Mouse (Mus musculus): Measurements from ENCODE around the gene Arsb. TPM values are rescaled to one million over a fixed set of nuclear protein-coding genes. Genes with fewer than 3 reads are reported as not detected.

The Arsb gene
- polyA plus RNA-seq, 1 experiment from 2014 or later, result 10.8 TPM

DNA sequence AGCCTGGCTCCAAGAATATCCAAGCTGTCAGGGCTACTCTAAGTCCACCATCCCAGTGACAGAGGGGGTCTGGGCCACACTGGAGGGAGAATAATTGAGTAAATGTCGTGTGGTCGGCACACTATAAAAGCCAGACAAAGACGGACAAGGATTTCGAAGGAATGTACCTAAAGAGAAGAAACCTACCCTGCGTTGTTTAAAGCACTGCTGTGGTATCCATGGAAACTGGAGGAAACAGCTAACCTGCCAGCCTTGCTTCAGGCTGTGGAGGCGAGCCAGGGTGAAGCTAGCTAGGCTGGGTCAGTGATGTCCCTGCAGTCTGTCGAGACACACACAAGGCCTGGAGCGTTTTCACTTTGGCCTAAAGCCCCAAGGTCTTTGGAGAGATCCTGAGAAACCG lies 195.7 kb downstream of the Arsb start:
- Histone ChIP-seq H3K4me1 (ENCODE audit: control insufficient read depth, insufficient read depth, low read length) (no peaks in the 10 kb centered on the region), H3K9me3 (ENCODE audit: control insufficient read depth, low read length) (no peaks in the 10 kb centered on the region), H3K36me3 (ENCODE audit: control insufficient read depth, insufficient read depth, low read length) (no peaks in the 10 kb centered on the region), H3K27ac (ENCODE audit: low read depth, low read length) (no peak overlapping the region), H3K27me3 (ENCODE audit: control insufficient read depth, insufficient read depth, low read length) (no peaks in the 10 kb centered on the region), H3K9ac (ENCODE audit: low read length) (no peak overlapping the region), H3K4me3 (ENCODE audit: low read depth, low read length) (no peak overlapping the region), H3K4me2 (no peak overlapping the region)
- WGBS, result 43% methylated on average over 9 of the region's 9 CpGs
- ATAC-seq (ENCODE audit: low FRiP score), result no peak
- DNase-seq (ENCODE audit: low spot score, missing footprints), result no peak

DNA sequence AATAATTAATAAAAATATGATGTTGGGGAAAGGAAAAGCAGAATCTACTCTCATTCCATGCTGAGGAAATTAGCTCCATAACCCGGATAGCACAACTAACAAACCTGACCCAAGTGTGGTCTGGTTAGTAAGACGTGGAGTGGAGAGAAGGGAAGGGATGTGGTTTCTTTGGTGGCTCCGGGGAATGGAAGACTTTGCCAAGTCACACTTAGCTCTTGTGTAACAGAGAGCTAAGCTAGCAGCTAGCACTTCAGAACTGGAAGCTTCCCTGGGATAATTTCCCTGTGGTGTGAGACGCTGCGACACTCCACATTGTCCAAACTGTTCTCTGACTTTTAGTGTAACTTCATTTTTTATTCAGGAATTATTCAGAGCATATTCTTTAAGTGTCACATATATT lies 198.7 kb downstream of the Arsb start:
- Histone ChIP-seq H3K27ac (ENCODE audit: low read depth, low read length) (no peak overlapping the region), H3K36me3 (ENCODE audit: control insufficient read depth, insufficient read depth, low read length) (no peaks in the 10 kb centered on the region), H3K4me1 (ENCODE audit: control insufficient read depth, insufficient read depth, low read length) (no peaks in the 10 kb centered on the region), H3K9ac (ENCODE audit: low read length) (no peak overlapping the region), H3K4me2 (no peak overlapping the region), H3K9me3 (ENCODE audit: control insufficient read depth, low read length) (no peaks in the 10 kb centered on the region), H3K4me3 (ENCODE audit: low read depth, low read length) (no peak overlapping the region), H3K27me3 (ENCODE audit: control insufficient read depth, insufficient read depth, low read length) (no peaks in the 10 kb centered on the region)
- WGBS, result 86% methylated on average over 5 of the region's 5 CpGs
- DNase-seq (ENCODE audit: low spot score, missing footprints) (no peak), ATAC-seq (ENCODE audit: low FRiP score) (no peak)

DNA sequence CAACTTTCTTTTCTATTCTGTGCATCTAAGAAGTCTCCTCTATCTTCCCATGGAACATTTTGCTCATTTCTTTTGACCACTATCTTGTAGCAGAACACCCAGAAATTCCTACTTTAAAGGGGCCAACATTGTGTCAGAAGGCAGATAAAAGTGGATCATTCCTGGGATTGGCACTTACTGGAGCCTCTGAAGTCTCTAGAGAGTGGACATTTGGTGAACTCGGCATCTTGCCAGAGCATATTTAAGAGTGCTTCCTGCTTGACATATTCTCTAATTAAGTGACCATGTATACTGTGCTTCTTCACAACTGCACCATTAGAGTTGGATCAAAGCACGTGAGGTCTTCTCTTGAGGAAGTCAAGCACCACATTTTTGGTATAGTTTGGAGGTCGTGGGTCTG lies 201.0 kb downstream of the Arsb start:
- Histone ChIP-seq H3K4me3 (ENCODE audit: low read depth, low read length) (no peak overlapping the region), H3K27me3 (ENCODE audit: control insufficient read depth, insufficient read depth, low read length) (no peaks in the 10 kb centered on the region), H3K9ac (ENCODE audit: low read length) (no peak overlapping the region), H3K36me3 (ENCODE audit: control insufficient read depth, insufficient read depth, low read length) (no peaks in the 10 kb centered on the region), H3K4me2 (no peak overlapping the region), H3K27ac (ENCODE audit: low read depth, low read length) (no peak overlapping the region), H3K9me3 (ENCODE audit: control insufficient read depth, low read length) (no peaks in the 10 kb centered on the region), H3K4me1 (ENCODE audit: control insufficient read depth, insufficient read depth, low read length) (no peaks in the 10 kb centered on the region)
- ATAC-seq (ENCODE audit: low FRiP score) (no peak), DNase-seq (ENCODE audit: low spot score, missing footprints) (no peak)
- WGBS, result 81% methylated on average over 3 of the region's 3 CpGs

DNA sequence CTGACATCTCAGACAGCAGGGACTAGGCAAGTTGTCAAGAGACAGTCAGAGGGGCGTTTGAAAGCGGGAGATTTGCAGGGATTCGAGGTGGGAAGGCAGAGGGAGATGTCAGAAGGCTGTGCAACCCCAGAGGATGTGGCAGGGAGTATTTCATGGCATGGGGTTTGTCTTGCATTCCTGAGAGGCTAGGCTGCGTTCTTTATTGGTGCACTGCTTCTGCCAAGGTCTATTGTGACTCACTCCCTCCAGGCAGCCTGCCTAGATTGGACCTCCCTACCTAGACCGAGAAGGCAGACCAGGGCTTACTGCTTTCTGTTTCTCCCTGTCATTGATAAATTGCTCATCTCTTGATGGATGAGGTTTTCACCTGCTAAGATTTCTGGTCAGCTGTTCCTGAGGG lies 204.2 kb downstream of the Arsb start:
- Histone ChIP-seq H3K27me3 (ENCODE audit: control insufficient read depth, insufficient read depth, low read length) (no peaks in the 10 kb centered on the region), H3K36me3 (ENCODE audit: control insufficient read depth, insufficient read depth, low read length) (no peaks in the 10 kb centered on the region), H3K9me3 (ENCODE audit: control insufficient read depth, low read length) (no peaks in the 10 kb centered on the region), H3K4me2 (no peak overlapping the region), H3K9ac (ENCODE audit: low read length) (no peak overlapping the region), H3K4me3 (ENCODE audit: low read depth, low read length) (no peak overlapping the region), H3K4me1 (ENCODE audit: control insufficient read depth, insufficient read depth, low read length) (peaks cover 2% of the 10 kb centered on the region; the same call in 1 of the 2 replicates), H3K27ac (ENCODE audit: low read depth, low read length) (no peak overlapping the region)
- ATAC-seq (ENCODE audit: low FRiP score) (no peak), DNase-seq (ENCODE audit: low spot score, missing footprints) (no peak)
- 76% methylated on average over 5 of the region's 5 CpGs for WGBS

DNA sequence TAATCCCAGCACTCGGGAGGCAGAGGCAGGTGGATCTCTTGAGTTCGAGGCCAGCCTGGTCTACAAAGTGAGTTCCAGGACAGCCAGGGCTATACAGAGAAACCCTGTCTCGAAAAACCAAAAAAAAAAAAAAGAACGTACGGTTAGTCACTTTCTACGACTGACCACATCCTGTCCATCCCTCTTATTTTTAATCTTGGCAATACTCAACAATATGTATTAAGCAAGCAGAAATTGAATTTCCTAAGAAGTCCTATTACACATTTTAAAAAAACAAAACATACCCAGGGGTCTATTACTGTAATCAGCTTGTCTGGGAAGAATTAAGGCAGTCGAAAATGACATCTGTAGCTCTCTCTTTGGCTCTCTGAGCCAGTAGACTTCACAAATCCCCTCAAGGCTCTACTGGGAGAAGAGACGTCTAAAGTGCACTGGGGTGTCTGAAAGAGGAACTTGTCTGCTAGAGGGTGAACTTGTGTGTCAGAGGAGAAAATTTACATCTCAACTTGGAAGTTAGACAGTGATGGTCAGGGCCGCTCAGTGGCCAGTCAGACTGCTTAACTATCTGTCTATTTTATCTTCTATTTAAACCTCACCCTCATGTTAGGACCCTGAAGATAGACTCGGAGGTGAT lies 205.6 kb downstream of the Arsb start:
- Histone ChIP-seq H3K4me2 (no peak overlapping the region), H3K4me3 (ENCODE audit: low read depth, low read length) (no peak overlapping the region), H3K9me3 (ENCODE audit: control insufficient read depth, low read length) (no peaks in the 10 kb centered on the region), H3K9ac (ENCODE audit: low read length) (no peak overlapping the region), H3K27ac (ENCODE audit: low read depth, low read length) (no peak overlapping the region), H3K4me1 (ENCODE audit: control insufficient read depth, insufficient read depth, low read length) (peaks cover 2% of the 10 kb centered on the region; the same call in 1 of the 2 replicates), H3K36me3 (ENCODE audit: control insufficient read depth, insufficient read depth, low read length) (no peaks in the 10 kb centered on the region), H3K27me3 (ENCODE audit: control insufficient read depth, insufficient read depth, low read length) (no peaks in the 10 kb centered on the region)
- no peak for ATAC-seq (ENCODE audit: low FRiP score)
- no peak for DNase-seq (ENCODE audit: low spot score, missing footprints)
- WGBS, result 90% methylated on average over 9 of the region's 10 CpGs

DNA sequence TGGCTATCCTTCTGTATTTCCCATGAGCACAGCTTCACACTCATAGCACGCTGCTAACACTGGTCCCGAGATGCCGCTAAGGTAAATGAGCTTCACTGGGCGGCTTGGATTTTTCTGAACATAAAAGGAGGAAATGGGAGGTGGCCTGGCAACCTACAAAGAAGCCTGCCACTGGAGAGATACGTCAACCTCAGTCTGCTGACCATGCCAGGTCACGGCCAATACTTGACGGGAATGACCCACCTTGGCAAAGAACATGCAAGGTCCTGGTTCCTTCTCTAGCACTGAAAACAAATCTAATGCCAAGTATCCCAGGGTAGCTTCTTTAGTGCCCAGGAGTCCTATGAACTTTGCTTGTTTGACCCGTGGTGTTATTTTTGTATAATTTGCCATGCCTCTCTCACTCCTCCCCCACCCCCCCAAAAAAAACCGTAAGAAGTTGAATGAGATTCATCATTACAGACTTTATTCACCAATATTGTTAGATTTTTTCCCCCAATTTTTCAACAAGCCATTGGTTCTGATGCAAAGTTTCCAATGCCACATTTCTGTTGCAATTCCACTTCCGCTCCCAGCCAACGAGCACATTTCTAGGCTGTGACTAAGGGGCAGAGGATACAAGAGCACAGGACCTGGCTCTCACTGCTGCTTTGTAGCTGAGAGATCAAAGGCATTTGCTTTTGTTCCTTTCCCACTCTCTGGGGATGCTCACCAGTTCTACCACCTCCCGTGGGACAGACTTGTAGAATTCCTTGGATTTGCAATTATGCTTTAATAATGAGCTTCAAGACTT lies 207.5 kb downstream of the Arsb start:
- no peak for ATAC-seq (ENCODE audit: low FRiP score)
- no peak for DNase-seq (ENCODE audit: low spot score, missing footprints)

DNA sequence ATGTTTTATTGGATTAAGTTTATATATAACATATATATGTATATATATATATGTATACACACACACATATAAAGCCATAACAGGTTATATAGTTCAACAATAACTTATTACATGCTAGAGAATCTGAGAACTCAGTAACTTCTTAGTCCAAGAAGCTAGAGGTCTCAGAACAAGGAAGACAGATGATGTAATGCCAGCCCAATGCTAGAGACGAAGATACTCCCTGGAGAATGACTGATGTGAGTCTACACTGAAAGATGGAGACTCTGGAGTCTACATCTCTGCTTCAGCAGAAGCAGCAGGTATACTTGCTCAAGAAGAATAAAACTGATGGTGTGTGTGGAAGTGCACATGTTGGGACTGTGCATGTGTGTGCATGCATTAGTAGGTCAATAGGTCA lies 208.3 kb downstream of the Arsb start:
- no peaks in the 10 kb centered on the region for H3K36me3 ChIP-seq (ENCODE audit: control insufficient read depth, insufficient read depth, low read length)
- WGBS, result 77% methylated on average over 1 of the region's 1 CpGs
- H3K4me1 ChIP-seq (ENCODE audit: control insufficient read depth, insufficient read depth, low read length), result peaks cover 2% of the 10 kb centered on the region; the same call in 1 of the 2 replicates
- no peak for ATAC-seq (ENCODE audit: low FRiP score)
- H3K27ac ChIP-seq (ENCODE audit: low read depth, low read length), result no peak overlapping the region
- no peaks in the 10 kb centered on the region for H3K9me3 ChIP-seq (ENCODE audit: control insufficient read depth, low read length)
- H3K9ac ChIP-seq (ENCODE audit: low read length), result no peak overlapping the region
- no peak for DNase-seq (ENCODE audit: low spot score, missing footprints)
- H3K4me3 ChIP-seq (ENCODE audit: low read depth, low read length), result no peak overlapping the region
- no peaks in the 10 kb centered on the region for H3K27me3 ChIP-seq (ENCODE audit: control insufficient read depth, insufficient read depth, low read length)
- no peak overlapping the region for H3K4me2 ChIP-seq

More for the DNA sequence above, 207.5 kb downstream of the Arsb start:
- Histone ChIP-seq H3K4me1 (ENCODE audit: control insufficient read depth, insufficient read depth, low read length) (peaks cover 2% of the 10 kb centered on the region; the same call in 1 of the 2 replicates), H3K27me3 (ENCODE audit: control insufficient read depth, insufficient read depth, low read length) (no peaks in the 10 kb centered on the region), H3K27ac (ENCODE audit: low read depth, low read length) (no peak overlapping the region), H3K9ac (ENCODE audit: low read length) (no peak overlapping the region), H3K4me2 (no peak overlapping the region), H3K36me3 (ENCODE audit: control insufficient read depth, insufficient read depth, low read length) (no peaks in the 10 kb centered on the region), H3K9me3 (ENCODE audit: control insufficient read depth, low read length) (no peaks in the 10 kb centered on the region), H3K4me3 (ENCODE audit: low read depth, low read length) (no peak overlapping the region)
- WGBS, result 64% methylated on average over 12 of the region's 12 CpGs

- Histone ChIP-seq H3K36me3 (ENCODE audit: control insufficient read depth, insufficient read depth, low read length) (no peaks in the 10 kb centered on the region), H3K4me2 (no peak overlapping the region), H3K27ac (ENCODE audit: low read depth, low read length) (no peak overlapping the region), H3K9ac (ENCODE audit: low read length) (no peak overlapping the region), H3K9me3 (ENCODE audit: control insufficient read depth, low read length) (no peaks in the 10 kb centered on the region), H3K4me3 (ENCODE audit: low read depth, low read length) (no peak overlapping the region), H3K4me1 (ENCODE audit: control insufficient read depth, insufficient read depth, low read length) (no peaks in the 10 kb centered on the region), H3K27me3 (ENCODE audit: control insufficient read depth, insufficient read depth, low read length) (no peaks in the 10 kb centered on the region)
- DNase-seq (ENCODE audit: low spot score, missing footprints) (no peak), ATAC-seq (ENCODE audit: low FRiP score) (no peak)
- WGBS, result 90% methylated on average over 2 of the region's 2 CpGs
Observed at GRCm38 (mm10) chr13:93984521-93984920, 213.1 kb downstream of the Arsb start.

DNA sequence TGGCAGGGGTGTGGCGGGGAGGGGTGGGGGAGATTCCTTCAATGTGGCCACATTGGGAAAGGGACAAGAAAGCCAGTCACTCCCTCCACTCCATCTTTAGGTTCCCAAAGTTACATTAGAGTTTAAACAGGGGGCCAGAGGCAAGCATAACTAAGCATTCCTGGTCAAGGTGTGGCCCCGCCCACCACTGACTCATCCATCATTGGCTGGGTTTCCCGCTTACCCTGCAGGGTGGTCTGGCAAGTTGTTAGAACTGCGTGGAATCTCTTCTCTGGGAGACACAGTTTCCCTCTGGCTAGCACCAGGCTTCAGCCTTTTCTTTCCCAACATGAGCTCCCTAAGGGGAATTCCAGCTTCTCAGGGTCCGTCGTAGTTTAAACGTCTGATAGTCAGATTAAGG lies 213.8 kb downstream of the Arsb start:
- WGBS, result 89% methylated on average over 7 of the region's 7 CpGs
- ATAC-seq (ENCODE audit: low FRiP score), result no peak
- Histone ChIP-seq H3K4me1 (ENCODE audit: control insufficient read depth, insufficient read depth, low read length) (no peaks in the 10 kb centered on the region), H3K27ac (ENCODE audit: low read depth, low read length) (no peak overlapping the region), H3K27me3 (ENCODE audit: control insufficient read depth, insufficient read depth, low read length) (no peaks in the 10 kb centered on the region), H3K4me2 (no peak overlapping the region), H3K36me3 (ENCODE audit: control insufficient read depth, insufficient read depth, low read length) (no peaks in the 10 kb centered on the region), H3K4me3 (ENCODE audit: low read depth, low read length) (no peak overlapping the region), H3K9ac (ENCODE audit: low read length) (no peak overlapping the region), H3K9me3 (ENCODE audit: control insufficient read depth, low read length) (no peaks in the 10 kb centered on the region)
- no peak for DNase-seq (ENCODE audit: low spot score, missing footprints)
